Mouse (Mus musculus) kidney, embryonic 15.5 days (tissue): Measurements from ENCODE around the gene Hhex. TPM values are rescaled to one million over a fixed set of nuclear protein-coding genes. Genes with fewer than 3 reads are reported as not detected.

Experiments
- ATAC-seq: fragments of 200-750 bp; cut with Nextera tagmentation; replicated peaks from 2 replicates; pipeline ENCODE4 v1.8.0; 2017; ENCODE audit warnings: moderate TSS enrichment; ENCODE audit not compliant: low FRiP score
- H3K27ac ChIP-seq: fragments of 300-500 bp; sonication (generic); 2 replicates; pipeline ENCODE4 v1.5.1; 2015; ENCODE audit warnings: mild to moderate bottlenecking, inconsistent platforms
- H3K27me3 ChIP-seq: fragments of 300-500 bp; sonication (generic); 2 replicates; pipeline ENCODE4 v1.6.1; 2015; ENCODE audit warnings: inconsistent platforms
- H3K36me3 ChIP-seq: fragments of 300-500 bp; sonication (generic); 2 replicates; pipeline ENCODE4 v1.6.1; 2015; ENCODE audit warnings: inconsistent platforms
- H3K4me1 ChIP-seq: fragments of 300-500 bp; sonication (generic); 2 replicates; pipeline ENCODE4 v1.6.1; 2015; ENCODE audit warnings: inconsistent platforms
- H3K4me2 ChIP-seq: fragments of 300-500 bp; sonication (generic); 2 replicates; pipeline ENCODE4 v1.6.1; 2015; ENCODE audit warnings: moderate library complexity, mild to moderate bottlenecking, inconsistent platforms
- H3K4me3 ChIP-seq: fragments of 300-500 bp; sonication (generic); replicated peaks from 2 replicates; pipeline ENCODE4 v1.5.1; 2015; ENCODE audit warnings: mild to moderate bottlenecking, inconsistent platforms
- H3K9ac ChIP-seq: fragments of 300-500 bp; sonication (generic); 2 replicates; pipeline ENCODE4 v1.6.1; 2015; ENCODE audit warnings: mild to moderate bottlenecking, inconsistent platforms
- H3K9me3 ChIP-seq: fragments of 300-500 bp; sonication (generic); replicated peaks from 2 replicates; pipeline ENCODE4 v1.6.1; 2016; ENCODE audit warnings: inconsistent platforms
- WGBS: fragments of 180-500 bp; shearing (Covaris S2); methylation state at CpG from one replicate; pipeline ENCODE4 v1.1.7; 2015; ENCODE audit warnings: mixed read lengths; 5-methylcytosine and 5-hydroxymethylcytosine counted together
- polyA plus RNA-seq: library from polyadenylated mRNA; unstranded; fragments of >200 nt; fragmentation: Nextera tagmentation; extraction: Ambion mirVana; gene quantifications from 2 replicates; pipeline ENCODE4 v1.2.1, GENCODE M21; 2015

The Hhex gene
- polyA plus RNA-seq, 1 experiment from 2014 or later = 19.9 TPM

DNA sequence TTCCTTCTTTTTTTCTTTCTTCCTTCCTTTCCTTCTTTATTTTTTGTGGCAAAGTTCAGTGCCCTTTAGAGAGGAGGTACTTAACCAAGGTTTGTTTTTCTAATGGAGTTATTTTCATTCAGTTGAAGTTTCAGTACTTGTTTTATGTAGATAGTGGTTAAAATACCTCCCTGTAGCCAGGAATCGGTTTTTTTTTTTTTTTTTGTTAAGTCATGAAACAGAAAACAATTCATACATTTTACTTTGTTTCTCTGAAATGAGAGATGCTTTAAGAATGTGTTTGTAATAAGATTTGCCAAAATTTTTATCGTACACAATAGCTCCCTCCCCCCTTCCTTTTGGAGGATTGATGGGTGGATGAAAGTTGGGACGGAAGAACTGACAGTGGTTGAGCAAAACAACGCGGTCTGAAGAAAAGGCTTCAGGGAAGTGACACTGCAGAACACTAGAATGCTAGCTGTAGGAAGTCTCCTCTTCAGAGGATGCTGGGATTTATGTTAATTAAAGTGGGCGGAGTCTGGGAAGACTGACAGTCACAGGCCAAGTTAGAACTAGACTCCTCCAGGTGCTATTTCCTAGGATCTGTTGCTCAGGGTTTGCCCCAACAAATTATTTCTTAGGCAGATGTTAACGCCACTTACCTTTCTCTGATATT is 54.1 kb downstream of the Hhex start:
- 59% methylated on average over 7 of the region's 7 CpGs for WGBS
- ATAC-seq = no peak
- Histone ChIP-seq H3K9ac (no peak overlapping the region), H3K36me3 (no peaks in the 10 kb centered on the region), H3K27me3 (no peaks in the 10 kb centered on the region), H3K4me3 (no peak overlapping the region), H3K4me1 (no peaks in the 10 kb centered on the region), H3K9me3 (no peaks in the 10 kb centered on the region), H3K4me2 (no peak overlapping the region), H3K27ac (no peak overlapping the region)

Other genes starting within 250 kb of the Hhex start
- gene March5, start 227.3 kb upstream of the Hhex start, polyA plus RNA-seq = 88.4 and 95.6 TPM in 2 replicates
- 1.2 TPM in 2 replicates for gene Cpeb3, start 226.2 kb upstream of the Hhex start, polyA plus RNA-seq
- 53.3 and 56.6 TPM in 2 replicates for gene Ide, start 97.0 kb upstream of the Hhex start, polyA plus RNA-seq
- 60.8 and 60.9 TPM in 2 replicates for gene Kif11, start 58.4 kb upstream of the Hhex start, polyA plus RNA-seq
- gene Exoc6, start 115.6 kb downstream of the Hhex start, polyA plus RNA-seq = 23.2 and 23.4 TPM in 2 replicates